Mouse (Mus musculus) intestine, embryonic 16.5 days (tissue): ENCODE measurements at regions not wholly inside any gene's neighbourhood (a gene's known extent, or its start where the extent isn't known, plus 50 kb on each side); places are given as distances from the start of the nearest gene placed in this dataset.

Experiments
- ATAC-seq: fragments of 200-750 bp; cut with Nextera tagmentation; 2 replicates; pipeline ENCODE4 v1.8.0; 2017; ENCODE audit warnings: moderate TSS enrichment, moderate library complexity
- H3K27ac ChIP-seq: fragments of 300-500 bp; sonication (generic); 2 replicates; pipeline ENCODE4 v1.5.1; 2014; ENCODE audit warnings: mild to moderate bottlenecking, low read length
- H3K27me3 ChIP-seq: fragments of 300-500 bp; sonication (generic); replicated peaks from 2 replicates; pipeline ENCODE4 v1.6.1; 2014; ENCODE audit warnings: low read length, control low read depth, mixed read lengths; ENCODE audit not compliant: control insufficient read depth, insufficient read depth
- H3K36me3 ChIP-seq: fragments of 300-500 bp; sonication (generic); 2 replicates; pipeline ENCODE4 v1.6.1; 2014; ENCODE audit warnings: low read length, control low read depth; ENCODE audit not compliant: control insufficient read depth, insufficient read depth
- H3K4me1 ChIP-seq: fragments of 300-500 bp; sonication (generic); 2 replicates; pipeline ENCODE4 v1.6.1; 2014; ENCODE audit warnings: low read length, control low read depth, mixed read lengths; ENCODE audit not compliant: control insufficient read depth, insufficient read depth
- H3K4me2 ChIP-seq: fragments of 300-500 bp; sonication (generic); 2 replicates; pipeline ENCODE4 v1.6.1; 2014; ENCODE audit warnings: low read depth, low read length, control low read depth
- H3K4me3 ChIP-seq: fragments of 300-500 bp; sonication (generic); 2 replicates; pipeline ENCODE4 v1.5.1; 2014; ENCODE audit warnings: mild to moderate bottlenecking, low read length
- H3K9ac ChIP-seq: fragments of 300-500 bp; sonication (generic); 2 replicates; pipeline ENCODE4 v1.6.1; 2014; ENCODE audit warnings: low read depth, low read length
- H3K9me3 ChIP-seq: fragments of 300-500 bp; sonication (generic); 2 replicates; pipeline ENCODE4 v1.6.1; 2016; ENCODE audit warnings: low read length, control low read depth; ENCODE audit not compliant: control insufficient read depth
- WGBS: fragments of 180-500 bp; shearing (Covaris S2); extraction: QIAGEN DNeasy Blood & Tissue Kit; methylation state at CpG from one replicate; pipeline ENCODE4 v1.1.7; 2014; 5-methylcytosine and 5-hydroxymethylcytosine counted together

- H3K9ac ChIP-seq: no peak overlapping the region
- no peaks in the 10 kb centered on the region for H3K36me3 ChIP-seq
- WGBS: 78% methylated on average over 10 of the region's 10 CpGs
- no peaks in the 10 kb centered on the region for H3K4me1 ChIP-seq
- no peaks in the 10 kb centered on the region for H3K27me3 ChIP-seq
- H3K9me3 ChIP-seq: no peaks in the 10 kb centered on the region
- H3K4me2 ChIP-seq: no peak overlapping the region
- H3K27ac ChIP-seq: no peak overlapping the region
- no peak overlapping the region for H3K4me3 ChIP-seq
- no peak for ATAC-seq
Measured at GRCm38 (mm10) chr3:33916318-33916717, 72.2 kb upstream of the Ccdc39 start.

- Histone ChIP-seq H3K9me3 (no peaks in the 10 kb centered on the region), H3K9ac (no peak overlapping the region), H3K27me3 (no peaks in the 10 kb centered on the region), H3K4me1 (no peaks in the 10 kb centered on the region), H3K4me3 (no peak overlapping the region), H3K4me2 (no peak overlapping the region), H3K36me3 (no peaks in the 10 kb centered on the region), H3K27ac (no peak overlapping the region)
- 88% methylated on average over 6 of the region's 6 CpGs for WGBS
- no peak for ATAC-seq
Measured at GRCm38 (mm10) chr3:33916818-33917217, 72.7 kb upstream of the Ccdc39 start.

GRCm38 (mm10) chr3:33918785-33919184, 74.7 kb upstream of the Ccdc39 start:
- Histone ChIP-seq H3K9me3 (no peaks in the 10 kb centered on the region), H3K9ac (no peak overlapping the region), H3K27me3 (no peaks in the 10 kb centered on the region), H3K4me3 (no peak overlapping the region), H3K4me1 (no peaks in the 10 kb centered on the region), H3K4me2 (no peak overlapping the region), H3K36me3 (no peaks in the 10 kb centered on the region), H3K27ac (no peak overlapping the region)
- WGBS: 6% methylated on average over 10 of the region's 10 CpGs
- 0 out of 2 replicates have a peak, but pooled peaks have one; percentile 21 for ATAC-seq

- WGBS: 79% methylated on average over 4 of the region's 4 CpGs
- H3K4me3 ChIP-seq: no peak overlapping the region
Measured at GRCm38 (mm10) chr3:33925072-33925471, 81.0 kb upstream of the Ccdc39 start.

GRCm38 (mm10) chr3:33955064-33955463, 64.7 kb upstream of the Fxr1 start:
- Histone ChIP-seq H3K4me2 (no peak overlapping the region), H3K9me3 (no peaks in the 10 kb centered on the region; the same call in 1 of the 2 replicates), H3K9ac (no peak overlapping the region), H3K27me3 (no peaks in the 10 kb centered on the region), H3K4me3 (no peak overlapping the region), H3K27ac (no peak overlapping the region), H3K36me3 (no peaks in the 10 kb centered on the region), H3K4me1 (0 out of 2 replicates have a peak, but pooled peaks cover 3% of the 10 kb centered on the region)
- ATAC-seq: no peak
- WGBS: 3% methylated on average over 6 of the region's 6 CpGs

More at GRCm38 (mm10) chr3:33925072-33925471, 81.0 kb upstream of the Ccdc39 start:
- no peaks in the 10 kb centered on the region for H3K4me1 ChIP-seq
- no peaks in the 10 kb centered on the region for H3K27me3 ChIP-seq
- no peak overlapping the region for H3K9ac ChIP-seq
- no peaks in the 10 kb centered on the region for H3K36me3 ChIP-seq
- no peaks in the 10 kb centered on the region; the same call in 1 of the 2 replicates for H3K9me3 ChIP-seq
- no peak for ATAC-seq
- H3K4me2 ChIP-seq: no peak overlapping the region
- no peak overlapping the region for H3K27ac ChIP-seq

GRCm38 (mm10) chr3:33955854-33956624, 63.7 kb upstream of the Fxr1 start:
- Histone ChIP-seq H3K9me3 (no peaks in the 10 kb centered on the region; the same call in 1 of the 2 replicates), H3K4me3 (no peak overlapping the region), H3K27me3 (no peaks in the 10 kb centered on the region), H3K4me2 (peak overlapping the region; percentile 37), H3K9ac (no peak overlapping the region), H3K36me3 (no peaks in the 10 kb centered on the region), H3K4me1 (0 out of 2 replicates have a peak, but pooled peaks cover 3% of the 10 kb centered on the region), H3K27ac (no peak overlapping the region)
- ATAC-seq: peak; percentile 90
- 2% methylated on average over 19 of the region's 19 CpGs for WGBS

GRCm38 (mm10) chr3:33956625-33957023, 63.1 kb upstream of the Fxr1 start:
- no peak overlapping the region for H3K9ac ChIP-seq
- 41% methylated on average over 3 of the region's 3 CpGs for WGBS

GRCm38 (mm10) chr3:33957676-33958075, 62.1 kb upstream of the Fxr1 start:
- no peaks in the 10 kb centered on the region for H3K36me3 ChIP-seq
- 0 out of 2 replicates have a peak, but pooled peaks cover 3% of the 10 kb centered on the region for H3K4me1 ChIP-seq
- 88% methylated on average over 10 of the region's 10 CpGs for WGBS
- ATAC-seq: no peak
- no peak overlapping the region for H3K27ac ChIP-seq
- no peaks in the 10 kb centered on the region; the same call in 1 of the 2 replicates for H3K9me3 ChIP-seq
- no peak overlapping the region for H3K9ac ChIP-seq
- no peaks in the 10 kb centered on the region for H3K27me3 ChIP-seq
- H3K4me3 ChIP-seq: no peak overlapping the region
- no peak overlapping the region for H3K4me2 ChIP-seq

More at GRCm38 (mm10) chr3:33956625-33957023, 63.1 kb upstream of the Fxr1 start:
- Histone ChIP-seq H3K27ac (no peak overlapping the region), H3K9me3 (no peaks in the 10 kb centered on the region; the same call in 1 of the 2 replicates), H3K4me3 (no peak overlapping the region), H3K27me3 (no peaks in the 10 kb centered on the region), H3K36me3 (no peaks in the 10 kb centered on the region), H3K4me2 (no peak overlapping the region), H3K4me1 (0 out of 2 replicates have a peak, but pooled peaks cover 3% of the 10 kb centered on the region)
- ATAC-seq: no peak

GRCm38 (mm10) chr3:33958216-33958615, 61.5 kb upstream of the Fxr1 start:
- no peaks in the 10 kb centered on the region for H3K36me3 ChIP-seq
- WGBS: 86% methylated on average over 4 of the region's 4 CpGs
- ATAC-seq: no peak

More at GRCm38 (mm10) chr3:33958216-33958615, 61.5 kb upstream of the Fxr1 start:
- Histone ChIP-seq H3K4me1 (0 out of 2 replicates have a peak, but pooled peaks cover 3% of the 10 kb centered on the region), H3K4me2 (no peak overlapping the region), H3K27me3 (no peaks in the 10 kb centered on the region), H3K27ac (no peak overlapping the region), H3K4me3 (no peak overlapping the region), H3K9ac (no peak overlapping the region), H3K9me3 (no peaks in the 10 kb centered on the region)
